ENCODE assay signal across 8 mouse cellular contexts in the genomic region with DNA sequence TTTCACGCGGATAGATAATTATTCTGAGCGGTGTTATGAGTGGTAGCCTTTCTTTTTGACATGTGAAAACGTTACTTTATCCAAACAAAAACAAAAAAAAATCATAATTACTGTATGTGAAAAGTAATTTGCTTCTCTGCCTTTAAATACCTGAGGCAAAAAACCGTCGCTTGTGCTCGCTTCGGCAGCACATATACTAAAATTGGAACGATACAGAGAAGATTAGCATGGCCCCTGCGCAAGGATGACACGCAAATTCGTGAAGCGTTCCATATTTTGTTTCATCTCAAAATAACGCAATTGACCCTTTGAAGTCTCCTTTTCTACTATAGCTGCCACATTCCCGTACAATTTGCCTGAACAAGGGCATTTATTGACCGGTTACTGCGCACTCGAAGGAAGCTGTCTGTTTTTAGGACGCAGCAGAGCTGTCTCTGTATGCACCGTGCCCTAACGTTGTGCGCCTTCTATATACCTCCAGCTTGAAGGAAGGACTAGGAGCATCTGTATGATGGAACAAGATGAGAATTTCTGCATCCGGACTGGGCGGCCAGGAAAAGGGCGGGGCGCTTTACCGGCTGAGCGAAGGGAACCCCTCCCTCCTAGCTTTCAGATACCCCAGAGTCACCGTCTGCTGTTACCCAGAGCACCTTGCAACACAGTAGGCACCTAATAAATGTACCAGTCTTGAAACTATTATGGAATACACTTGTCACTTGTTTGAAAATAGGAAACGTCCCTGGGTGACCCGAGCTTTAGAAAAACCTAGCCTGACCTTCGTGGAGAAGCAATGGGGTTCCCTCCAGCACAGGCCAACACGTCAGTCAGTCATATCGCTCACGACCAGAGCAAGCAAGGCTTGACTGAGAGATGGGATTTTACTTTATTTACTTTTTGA. TPM values are rescaled to one million over a fixed set of nuclear protein-coding genes. Genes with fewer than 3 reads are reported as not detected.
DNase-seq lines count a peak whose midpoint lies in the region; ATAC-seq lines count a peak whose summit lies in the region.

No protein-coding gene starts in this region.

- peaks cover 17% of the 10 kb centered on the region for H3K36me3 ChIP-seq in midbrain, embryonic 10.5 days

- H3K4me1 ChIP-seq in midbrain, embryonic 10.5 days = peaks cover 68% of the 10 kb centered on the region

- H3K9me3 ChIP-seq in midbrain, embryonic 10.5 days (replicated peaks) = no peaks in the 10 kb centered on the region

- peaks cover 46% of the 10 kb centered on the region for H3K27me3 ChIP-seq in midbrain, embryonic 10.5 days (ENCODE audit: low read depth, poor library complexity, severe bottlenecking)

- no peak for DNase-seq in cerebellum, postnatal 4 days (ENCODE audit: low spot score in 2 of 2)
- peak; percentile 56 for DNase-seq in embryo, embryonic 10 days (ENCODE audit: low spot score)
- peak; percentile 74 for DNase-seq in kidney, adult 11 months
- DNase-seq in left cerebral cortex, postnatal 4 days = peak; percentile 52
- DNase-seq in midbrain, embryonic 10.5 days (ENCODE audit: low spot score) = peak; percentile 60
- peak; percentile 73 to 79 for DNase-seq in spleen, adult 18-20 months

- WGBS in midbrain, embryonic 10.5 days = 5% methylated on average over 35 of the region's 35 CpGs

- intact Hi-C loops in left cerebral cortex, postnatal 4 days (cut with DNase I) = loop anchor here (10.0 kb wide), 1 partner anchor 129 kb away; the partner anchor contains the start of gene Stk11

- H3K27ac ChIP-seq in midbrain, embryonic 10.5 days (replicated peaks) = peak overlapping the region; percentile 91

- peak overlapping the region; percentile 81 for H3K4me3 ChIP-seq in midbrain, embryonic 10.5 days

- ATAC-seq in cerebellum, adult (ENCODE audit: insufficient number of reproducible peaks, low FRiP score, low TSS enrichment) = peak; percentile 11; the same call in 1 of the 2 replicates
- ATAC-seq in granulocyte monocyte progenitor cell, adult 5-6 weeks (replicated peaks; ENCODE audit: poor library complexity, severe bottlenecking) = peak; percentile 28

RNA-seq across cellular contexts. Expression of gene Tmem259, which starts 1.5 kb away (rescaled TPM):
- 38.2 and 63.0 TPM in 2 replicates for total RNA-seq in granulocyte monocyte progenitor cell, adult 5-6 weeks (2014; fragmentation: Nextera tagmentation)
- total RNA-seq in granulocyte monocyte progenitor cell, adult 5-6 weeks (2017) = 43.2 and 54.7 TPM in 2 replicates
- total RNA-seq in left cerebral cortex, postnatal 4 days (2021) = 100 to 1,000 TPM; 117 to 127 TPM
- 11.0 TPM in 2 replicates for polyA plus RNA-seq in midbrain, embryonic 10.5 days (2016; fragmentation: Nextera tagmentation; extraction: Ambion mirVana)

RNA-seq across cellular contexts. Expression of gene Cnn2, which starts 2.8 kb away (rescaled TPM):
- total RNA-seq in granulocyte monocyte progenitor cell, adult 5-6 weeks (2014; fragmentation: Nextera tagmentation) = 50.6 and 57.5 TPM in 2 replicates
- 72.7 and 89.8 TPM in 2 replicates for total RNA-seq in granulocyte monocyte progenitor cell, adult 5-6 weeks (2017)
- total RNA-seq in left cerebral cortex, postnatal 4 days (2021) = 10 to 100 TPM; 12.4 to 17.2 TPM
- 198 and 199 TPM in 2 replicates for polyA plus RNA-seq in midbrain, embryonic 10.5 days (2016; fragmentation: Nextera tagmentation; extraction: Ambion mirVana)

RNA-seq across cellular contexts. Expression of gene Abca7, which starts 10.7 kb away (rescaled TPM):
- total RNA-seq in granulocyte monocyte progenitor cell, adult 5-6 weeks (2014; fragmentation: Nextera tagmentation) = 23.0 and 28.8 TPM in 2 replicates
- 14.7 and 16.0 TPM in 2 replicates for total RNA-seq in granulocyte monocyte progenitor cell, adult 5-6 weeks (2017)
- total RNA-seq in left cerebral cortex, postnatal 4 days (2021) = 1 to 10 TPM; 7.2 to 8.1 TPM
- 3.2 and 4.8 TPM in 2 replicates for polyA plus RNA-seq in midbrain, embryonic 10.5 days (2016; fragmentation: Nextera tagmentation; extraction: Ambion mirVana)

RNA-seq across cellular contexts. Expression of gene Grin3b, which starts 15.1 kb away (rescaled TPM):
- not detected in 2 replicates for total RNA-seq in granulocyte monocyte progenitor cell, adult 5-6 weeks (2014; fragmentation: Nextera tagmentation)
- not detected in 2 replicates for total RNA-seq in granulocyte monocyte progenitor cell, adult 5-6 weeks (2017)
- under 1 TPM; 0.12 to 0.30 TPM for total RNA-seq in left cerebral cortex, postnatal 4 days (2021)
- 0.25 and 0.30 TPM in 2 replicates for polyA plus RNA-seq in midbrain, embryonic 10.5 days (2016; fragmentation: Nextera tagmentation; extraction: Ambion mirVana)

RNA-seq across cellular contexts. Expression of gene Wdr18, which starts 25.6 kb away (rescaled TPM):
- 48.4 and 49.8 TPM in 2 replicates for total RNA-seq in granulocyte monocyte progenitor cell, adult 5-6 weeks (2014; fragmentation: Nextera tagmentation)
- 24.6 and 28.2 TPM in 2 replicates for total RNA-seq in granulocyte monocyte progenitor cell, adult 5-6 weeks (2017)
- total RNA-seq in left cerebral cortex, postnatal 4 days (2021) = 10 to 100 TPM; 51.7 to 55.8 TPM
- 136 and 155 TPM in 2 replicates for polyA plus RNA-seq in midbrain, embryonic 10.5 days (2016; fragmentation: Nextera tagmentation; extraction: Ambion mirVana)

Comparison
In these comparisons a context has a peak if more than half of its experiments do, and no peak if none do; other contexts are left out.
1. DNase-seq: peak in embryo, embryonic 10 days (single experiment), kidney, adult 11 months (single experiment), left cerebral cortex, postnatal 4 days (single experiment), midbrain, embryonic 10.5 days (single experiment) and spleen, adult 18-20 months (2 of 2); none in cerebellum, postnatal 4 days (0 of 2).